Mouse (Mus musculus) T-helper 1 cell (primary cell): ENCODE data around the gene Lck.

Source experiments
- in situ Hi-C: fragments of 300-600 bp; cut with MboI, MseI; formaldehyde crosslinking; loops from one replicate; pipeline ENCODE4 v1.15.1; 2025; ENCODE audit warnings: high pct_unique_total_duplicates

Gene Lck

DNA sequence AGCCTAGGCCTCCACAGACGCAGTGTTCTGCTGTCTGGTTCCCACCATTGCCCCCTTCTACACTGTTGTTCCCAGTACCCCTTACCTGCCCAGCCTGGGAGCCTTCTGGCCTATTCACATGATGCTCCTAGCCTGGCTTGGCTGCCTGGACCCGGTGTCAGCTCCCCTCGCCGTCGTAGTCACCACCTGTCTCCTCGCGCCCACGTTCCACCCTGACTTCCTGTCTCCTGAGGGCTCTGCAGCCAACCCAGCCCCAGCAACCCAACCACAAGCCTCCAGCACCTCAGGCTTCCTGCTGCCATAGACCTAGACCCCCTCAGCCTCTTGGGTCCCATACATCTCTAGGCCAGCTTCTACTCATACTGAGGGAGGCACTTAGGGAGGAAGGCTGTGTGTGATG lies at the start of gene Lck:
TSS of gene Lck (minus strand) at position 212 of the 400 bp plus-strand sequence.
- in situ Hi-C loops: no loop called here

DNA sequence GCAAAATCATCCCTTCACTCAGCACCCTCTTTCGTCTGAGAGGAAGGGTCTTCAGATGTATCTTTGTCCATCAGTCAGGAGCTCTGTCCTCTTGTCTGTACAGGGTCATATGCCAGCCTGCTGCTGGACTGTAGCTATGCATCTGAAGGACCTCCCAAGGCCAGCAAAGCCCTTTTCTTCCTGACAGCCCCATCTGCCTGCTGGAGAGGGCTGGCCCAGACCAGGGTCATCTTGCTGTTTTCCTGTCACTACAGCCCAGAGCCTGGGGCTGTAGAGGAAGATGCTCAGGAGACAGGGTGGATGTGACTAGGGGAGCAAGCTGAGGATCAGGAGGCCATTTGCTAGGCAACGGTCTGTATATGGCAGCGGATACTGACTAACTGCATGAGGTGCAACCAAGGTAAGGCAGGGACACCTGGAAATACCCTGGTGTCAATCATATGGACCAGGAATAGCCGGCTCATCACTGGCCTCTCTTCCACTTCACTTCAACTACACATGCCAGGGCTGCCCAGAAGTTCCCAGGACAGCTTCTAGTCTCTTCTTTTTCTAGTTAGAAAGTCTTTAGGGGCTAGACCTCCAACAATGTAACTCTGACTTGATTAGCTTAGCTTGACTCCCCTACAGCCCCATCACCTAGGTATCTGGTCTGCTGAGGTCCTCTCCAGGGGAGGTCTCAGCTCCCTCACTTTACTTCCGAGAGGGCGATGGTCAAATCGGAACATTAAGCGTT lies 49.5 kb upstream of the Lck start:
- in situ Hi-C loops: no loop called here

- in situ Hi-C loops: no loop called here
Observed at GRCm38 (mm10) chr4:129622120-129622802, 48.8 kb upstream of the Lck start.

DNA sequence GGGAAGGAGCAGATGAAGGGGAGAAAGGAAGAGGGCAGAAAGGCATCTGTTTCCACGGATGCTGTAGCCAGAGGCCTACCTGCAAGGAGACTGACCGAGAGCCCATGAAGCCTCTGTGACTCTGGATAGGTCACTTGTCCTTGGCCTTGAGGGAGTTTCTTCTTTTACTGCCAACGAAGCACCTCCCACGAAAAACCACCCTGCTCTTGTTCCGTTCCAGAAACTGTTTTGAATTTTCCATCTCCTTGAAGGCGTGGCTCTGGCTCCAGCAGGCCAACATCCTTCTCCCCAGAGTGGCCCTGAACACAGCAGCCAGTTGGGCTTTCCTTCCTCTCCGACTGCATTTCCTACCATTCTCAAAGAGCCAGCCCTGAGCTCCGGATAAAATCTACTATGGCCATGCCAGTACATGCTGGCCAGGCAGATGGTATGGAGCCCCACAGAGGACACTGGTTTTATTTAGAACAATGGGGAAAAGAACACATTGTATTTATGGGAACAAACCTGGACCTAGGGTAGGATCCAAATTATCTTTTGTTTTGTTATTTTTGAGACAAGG lies 47.9 kb upstream of the Lck start:
- in situ Hi-C loops: no loop called here

DNA sequence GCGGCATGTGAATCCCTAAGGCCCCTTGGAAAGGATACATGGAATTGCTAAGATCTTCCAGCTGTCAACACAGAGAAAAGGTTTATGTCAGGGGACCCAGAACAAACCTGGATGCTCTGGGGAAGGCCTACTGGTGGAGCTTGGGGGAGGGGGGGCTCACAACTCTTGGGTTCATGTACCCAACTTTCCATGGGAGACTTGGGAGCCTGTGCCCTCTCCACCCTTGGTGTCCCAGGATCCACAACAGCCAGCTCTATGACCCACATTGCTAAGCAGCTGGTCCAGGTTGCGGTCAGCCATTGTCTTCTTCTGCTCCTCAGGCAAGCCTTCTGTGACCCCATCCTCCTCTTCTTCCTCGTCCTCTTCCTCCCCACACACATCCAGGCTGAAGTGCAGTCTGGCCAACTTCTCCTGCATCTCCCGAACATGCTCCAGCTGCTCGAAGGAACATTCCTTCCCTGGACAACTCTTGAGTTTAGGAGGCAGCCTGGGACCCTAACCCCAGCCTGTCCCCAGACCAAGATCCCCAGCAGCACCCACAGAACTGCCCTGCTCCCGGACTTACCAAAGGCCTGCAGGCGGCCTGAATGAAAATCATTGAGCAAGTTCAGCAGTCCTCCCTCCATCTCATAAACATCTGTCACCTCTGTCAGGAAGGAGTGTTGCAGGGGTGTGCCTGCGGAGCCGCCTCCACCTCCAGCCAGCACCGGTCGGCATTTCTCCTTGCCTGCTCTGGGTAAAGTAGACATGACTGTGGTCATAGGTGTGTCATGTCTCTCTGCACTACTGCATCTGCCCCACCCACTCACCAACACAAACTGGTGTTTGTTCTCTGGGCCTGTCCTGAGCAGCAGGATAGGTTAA lies 47.2 kb upstream of the Lck start:
- in situ Hi-C loops: no loop called here

DNA sequence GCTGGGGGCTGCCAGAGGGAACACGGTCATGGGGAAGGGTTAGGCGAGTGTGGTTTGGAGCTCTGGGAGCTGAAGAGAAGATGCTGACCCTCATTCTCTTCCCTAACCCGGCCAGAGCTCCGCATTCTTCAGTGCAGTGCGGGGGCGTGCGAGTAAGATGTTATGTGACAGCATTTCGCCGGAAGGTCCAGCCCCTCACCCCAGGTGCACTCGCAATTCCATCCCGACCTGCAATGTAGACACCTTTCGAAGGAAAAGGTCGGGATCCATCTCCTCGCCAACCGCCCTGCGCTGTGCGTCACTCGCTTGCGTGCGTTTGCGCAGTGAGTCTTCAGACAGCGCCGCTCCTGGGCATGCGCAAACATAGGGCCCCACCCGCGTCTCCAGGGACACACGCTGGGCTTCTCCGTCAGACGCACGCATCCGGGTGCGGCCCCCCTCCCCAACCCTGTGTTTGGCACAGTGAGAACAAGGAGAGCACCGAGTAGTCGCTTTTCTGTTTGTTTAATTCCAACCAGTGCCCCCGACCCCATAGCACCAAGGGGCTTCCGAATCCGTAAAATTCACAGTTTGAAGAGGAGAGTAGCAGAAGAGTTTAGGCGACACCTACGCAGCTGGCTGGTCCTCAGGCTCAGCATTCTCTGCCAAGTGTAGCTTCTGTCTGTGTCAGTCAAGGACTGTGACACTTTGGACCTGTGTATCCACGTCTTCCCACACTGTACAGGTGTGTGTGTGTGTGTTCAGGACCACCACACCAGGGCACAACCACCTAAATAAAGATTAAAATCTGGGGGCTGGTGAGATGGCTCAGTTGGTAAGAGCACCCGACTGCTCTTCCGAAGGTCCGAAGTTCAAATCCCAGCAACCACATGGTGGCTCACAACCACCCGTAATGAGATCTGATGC lies 45.6 kb upstream of the Lck start, which contains the start of gene Iqcc:
TSS of gene Iqcc (minus strand) at position 314 of the 906 bp plus-strand sequence.
- in situ Hi-C loops: no loop called here

DNA sequence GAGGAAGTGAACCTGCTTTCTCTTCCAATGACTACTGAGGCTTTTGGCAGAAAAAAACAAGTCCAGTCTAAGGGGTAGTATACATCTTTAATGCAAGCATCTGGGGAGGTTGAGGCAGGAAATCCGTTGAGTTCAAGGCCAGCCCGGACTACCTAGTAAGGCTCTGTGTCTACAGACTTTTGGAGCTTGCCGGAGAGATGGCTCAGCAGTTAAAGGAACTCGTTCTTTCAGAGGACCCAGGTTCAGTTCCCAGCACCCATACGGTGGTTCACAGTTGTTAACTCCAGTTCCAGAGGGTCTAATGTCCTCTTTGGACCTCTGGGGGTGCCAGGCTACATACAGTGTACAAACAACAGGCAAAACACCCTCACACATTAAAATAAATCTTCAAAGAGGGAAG lies 44.6 kb upstream of the Lck start:
- in situ Hi-C loops: no loop called here

DNA sequence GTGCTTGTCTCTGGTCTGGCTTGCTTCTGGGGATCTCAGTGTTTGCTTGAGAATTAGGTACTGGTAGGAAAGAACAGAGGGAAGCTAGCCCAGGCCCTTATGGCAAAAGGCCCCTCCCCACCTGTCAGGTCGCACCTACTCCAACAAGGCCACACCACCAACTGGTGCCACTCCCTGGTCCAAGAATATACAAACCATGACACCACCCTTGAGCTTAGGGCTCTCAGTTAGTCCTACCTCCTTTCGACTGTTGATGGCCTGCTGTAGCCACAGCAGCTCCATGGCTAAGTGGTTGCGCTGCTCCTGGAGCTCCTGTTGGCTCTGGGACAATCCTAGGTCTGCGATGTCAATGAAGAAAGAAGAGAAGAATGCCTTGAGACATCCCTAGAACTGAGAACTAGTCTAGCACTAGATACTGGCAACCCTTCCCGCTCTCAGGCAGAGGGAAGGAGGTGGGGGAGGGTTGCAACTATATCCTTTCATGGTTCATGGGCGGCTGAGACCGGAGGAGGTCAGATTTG lies 43.7 kb upstream of the Lck start:
- in situ Hi-C loops: no loop called here

DNA sequence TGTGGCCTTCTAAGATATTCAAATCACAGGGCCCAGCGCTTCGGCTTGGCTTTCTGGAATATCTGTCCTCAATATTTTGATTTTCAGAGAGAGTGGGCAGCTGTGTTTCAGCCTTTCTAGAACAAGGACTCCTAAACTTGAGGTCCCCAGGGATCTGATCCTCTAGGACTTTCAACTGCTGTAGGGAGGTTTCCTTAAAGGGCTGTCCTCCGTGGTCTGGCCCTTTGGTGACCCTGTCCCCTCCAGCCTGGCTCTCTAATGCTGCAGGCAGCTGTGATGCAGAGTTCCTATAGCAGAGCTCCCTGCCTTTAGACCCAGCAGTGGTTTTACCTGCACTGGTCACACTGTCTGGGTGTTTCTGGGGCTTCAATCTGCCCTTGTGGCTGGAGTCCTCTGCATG lies 43.2 kb upstream of the Lck start:
- in situ Hi-C loops: no loop called here

GRCm38 (mm10) chr4:129615801-129616290 lies 42.4 kb upstream of the Lck start:
- in situ Hi-C loops: no loop called here

- in situ Hi-C loops: loop anchor here (5.0 kb wide), 1 partner anchor 67 kb away; no protein-coding TSS in a partner anchor
Observed at GRCm38 (mm10) chr4:129614093-129614492, 40.7 kb upstream of the Lck start, which contains the start of gene Dcdc2b. TSS of gene Dcdc2b (minus strand) at chr4:129614257.

GRCm38 (mm10) chr4:129610472-129610871 lies 37.0 kb upstream of the Lck start:
- in situ Hi-C loops: loop anchor here (5.0 kb wide), 1 partner anchor 63 kb away; no protein-coding TSS in a partner anchor

GRCm38 (mm10) chr4:129610026-129610425 lies 36.6 kb upstream of the Lck start:
- in situ Hi-C loops: loop anchor here (5.0 kb wide), 1 partner anchor 63 kb away; no protein-coding TSS in a partner anchor

DNA sequence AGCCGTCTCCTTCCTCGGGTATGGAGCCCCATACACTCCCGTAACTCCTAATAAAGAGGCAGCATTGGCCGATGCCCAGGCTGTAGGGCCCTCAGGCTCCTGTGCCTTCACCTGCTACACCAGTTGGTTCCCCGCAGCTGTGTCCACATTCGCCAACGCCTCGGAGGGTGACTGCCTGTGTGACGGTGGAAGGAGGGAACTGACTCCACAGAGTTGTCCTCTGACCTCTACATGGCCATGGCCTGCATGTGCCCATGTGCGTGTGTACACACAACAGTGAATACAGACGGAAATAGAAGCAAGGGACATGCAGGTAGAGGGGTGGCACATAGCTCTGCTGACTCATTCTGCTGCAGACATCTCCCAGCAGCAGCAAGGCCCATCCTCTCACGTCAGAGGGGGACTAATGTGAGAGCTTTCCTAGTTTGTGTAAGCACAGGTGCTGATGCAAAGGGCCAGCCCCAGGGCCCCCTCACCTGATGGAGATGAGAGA lies 35.7 kb upstream of the Lck start:
- in situ Hi-C loops: no loop called here

- in situ Hi-C loops: no loop called here
Observed at GRCm38 (mm10) chr4:129608426-129609025, 35.1 kb upstream of the Lck start.

DNA sequence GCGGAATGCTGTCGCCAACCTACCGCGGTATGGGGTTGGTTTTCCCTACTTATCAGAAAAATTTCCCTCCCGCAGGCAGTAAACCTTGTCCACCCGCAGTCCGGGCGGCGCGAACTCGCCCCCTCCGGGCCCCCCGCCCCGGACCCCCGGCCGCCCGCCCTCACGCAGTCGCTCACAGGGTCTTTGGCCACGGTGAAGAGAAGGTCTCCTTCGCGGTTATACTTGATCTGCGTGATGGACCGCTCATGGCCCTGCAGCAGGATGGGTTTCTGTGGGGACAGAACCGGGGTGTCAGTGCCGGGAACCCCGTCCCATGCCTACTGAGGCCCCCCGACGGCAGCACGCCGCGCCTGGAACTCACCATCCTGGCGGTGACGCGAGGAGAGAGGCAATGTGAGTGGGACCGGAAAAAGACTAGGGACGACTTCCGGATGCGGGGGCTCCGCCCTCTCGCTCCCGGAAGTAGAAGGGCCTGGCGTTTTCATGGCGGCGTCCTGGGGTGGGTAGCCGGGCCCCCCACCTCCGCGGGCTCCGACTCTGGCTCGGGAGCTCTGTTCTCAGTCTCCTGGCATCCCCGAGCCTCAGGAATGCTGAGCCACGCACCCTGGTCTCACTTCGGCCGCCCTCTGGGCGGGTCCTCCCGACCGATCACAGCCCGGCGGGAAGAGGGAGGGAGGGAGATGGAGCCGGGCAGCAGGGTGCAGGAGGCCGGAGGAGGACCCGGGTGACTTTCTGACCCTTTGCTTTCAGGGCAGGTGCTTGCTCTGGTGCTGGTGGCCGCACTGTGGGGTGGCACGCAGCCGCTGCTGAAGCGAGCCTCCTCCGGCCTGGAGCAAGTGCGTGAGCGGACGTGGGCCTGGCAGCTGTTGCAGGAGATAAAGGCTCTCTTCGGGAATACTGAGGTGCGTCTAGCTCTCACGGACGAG lies 27.1 kb upstream of the Lck start, which contains the start of the genes Eif3i and Tmem234:
TSS of gene Eif3i (minus strand) at position 416 of the 926 bp plus-strand sequence.
TSS of gene Tmem234 (plus strand) at position 436 of the 926 bp plus-strand sequence.
- in situ Hi-C loops: no loop called here

- in situ Hi-C loops: no loop called here
Observed at GRCm38 (mm10) chr4:129588865-129589264, 15.4 kb upstream of the Lck start.

- in situ Hi-C loops: no loop called here
Observed at GRCm38 (mm10) chr4:129586943-129587342, 13.5 kb upstream of the Lck start.
